Mouse (Mus musculus): ENCODE results near the gene Lhfpl2.

DNA sequence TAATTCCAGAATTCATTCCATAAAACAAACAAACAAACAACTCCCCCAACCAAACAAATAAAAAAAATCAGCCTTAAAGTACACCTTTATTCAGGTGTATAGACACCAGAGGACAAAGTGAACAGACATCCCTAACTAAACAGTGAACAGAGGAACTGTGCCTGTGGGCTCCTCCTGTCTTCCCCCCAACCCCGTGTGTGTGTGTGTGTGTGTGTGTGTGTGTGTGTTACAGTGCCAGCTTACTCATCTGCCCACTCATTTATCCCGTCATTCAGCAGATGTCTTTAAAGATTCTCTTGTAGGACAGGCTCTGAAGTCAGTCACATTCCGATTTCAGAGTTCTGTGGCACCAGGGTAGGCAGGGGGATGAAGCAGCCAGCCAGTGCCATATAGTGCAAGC lies 2.9 kb downstream of the Lhfpl2 start:
- TF ChIP-seq CTCF (IDR thresholded peaks at IDR 0.05; ENCODE audit: extremely low read depth, insufficient read depth, low read length) (no peak), POLR2A (IDR thresholded peaks at IDR 0.05; ENCODE audit: extremely low read depth, insufficient read depth, low read length) (no peak)

All from cortical plate, adult 2 months (tissue).